Mouse (Mus musculus): ENCODE results near the gene Gm11562. TPM values are rescaled to one million over a fixed set of nuclear protein-coding genes. Genes with fewer than 3 reads are reported as not detected.
"Not testable (repeated sequence)": the region's sequence is repeated elsewhere in the genome, so short reads cannot be mapped to it uniquely, and the experiment has no call there.

Gm11562 gene
- total RNA-seq (2014; fragmentation: Nextera tagmentation) = not detected in 2 replicates
- not detected in 2 replicates for total RNA-seq (2017)

- ATAC-seq (replicated peaks; ENCODE audit: low FRiP score, low TSS enrichment, poor library complexity, severe bottlenecking) = no peak
These were observed at the start of gene Gm11562 for GRCm38 (mm10) chr11:99620335-99620734. TSS of gene Gm11562 (minus strand) at chr11:99620435.

GRCm38 (mm10) chr11:99665860-99666259, 45.6 kb upstream of the Gm11562 start, which contains the start of gene Krtap4-6:
TSS of gene Krtap4-6 (minus strand) at chr11:99665960.
- no peak for ATAC-seq (replicated peaks; ENCODE audit: low FRiP score, low TSS enrichment, poor library complexity, severe bottlenecking)

GRCm38 (mm10) chr11:99662802-99663201, 42.6 kb upstream of the Gm11562 start:
- no peak for ATAC-seq (replicated peaks; ENCODE audit: low FRiP score, low TSS enrichment, poor library complexity, severe bottlenecking)

GRCm38 (mm10) chr11:99659256-99659655, 39.0 kb upstream of the Gm11562 start:
- ATAC-seq (replicated peaks; ENCODE audit: low FRiP score, low TSS enrichment, poor library complexity, severe bottlenecking) = no peak

GRCm38 (mm10) chr11:99658467-99659010, 38.3 kb upstream of the Gm11562 start, which contains the start of gene Gm11563:
TSS of gene Gm11563 (minus strand) at chr11:99658960.
- ATAC-seq (replicated peaks; ENCODE audit: low FRiP score, low TSS enrichment, poor library complexity, severe bottlenecking) = not testable (repeated sequence)

- ATAC-seq (replicated peaks; ENCODE audit: low FRiP score, low TSS enrichment, poor library complexity, severe bottlenecking) = no peak
These were observed 36.8 kb upstream of the Gm11562 start for GRCm38 (mm10) chr11:99657051-99657450.

- no peak for ATAC-seq (replicated peaks; ENCODE audit: low FRiP score, low TSS enrichment, poor library complexity, severe bottlenecking)
These were observed 29.9 kb upstream of the Gm11562 start, which contains the start of gene Gm11555 for GRCm38 (mm10) chr11:99650136-99650535. TSS of gene Gm11555 (minus strand) at chr11:99650236.

- ATAC-seq (replicated peaks; ENCODE audit: low FRiP score, low TSS enrichment, poor library complexity, severe bottlenecking) = no peak
These were observed 26.2 kb upstream of the Gm11562 start for GRCm38 (mm10) chr11:99646444-99646843.

- ATAC-seq (replicated peaks; ENCODE audit: low FRiP score, low TSS enrichment, poor library complexity, severe bottlenecking) = no peak
These were observed 24.1 kb upstream of the Gm11562 start for GRCm38 (mm10) chr11:99644351-99644750.

GRCm38 (mm10) chr11:99643635-99644139, 23.5 kb upstream of the Gm11562 start, which contains the start of gene Krtap4-7:
TSS of gene Krtap4-7 (minus strand) at chr11:99644089.
- ATAC-seq (replicated peaks; ENCODE audit: low FRiP score, low TSS enrichment, poor library complexity, severe bottlenecking) = not testable (repeated sequence)

GRCm38 (mm10) chr11:99640926-99641325, 20.7 kb upstream of the Gm11562 start:
- no peak for ATAC-seq (replicated peaks; ENCODE audit: low FRiP score, low TSS enrichment, poor library complexity, severe bottlenecking)

- ATAC-seq (replicated peaks; ENCODE audit: low FRiP score, low TSS enrichment, poor library complexity, severe bottlenecking) = no peak
These were observed 16.9 kb upstream of the Gm11562 start for GRCm38 (mm10) chr11:99637086-99637485.

- no peak for ATAC-seq (replicated peaks; ENCODE audit: low FRiP score, low TSS enrichment, poor library complexity, severe bottlenecking)
These were observed 14.5 kb upstream of the Gm11562 start, which contains the start of gene Krtap4-2 for GRCm38 (mm10) chr11:99634653-99635134. TSS of gene Krtap4-2 (minus strand) at chr11:99635084.

GRCm38 (mm10) chr11:99633293-99633692, 13.1 kb upstream of the Gm11562 start:
- ATAC-seq (replicated peaks; ENCODE audit: low FRiP score, low TSS enrichment, poor library complexity, severe bottlenecking) = no peak

- ATAC-seq (replicated peaks; ENCODE audit: low FRiP score, low TSS enrichment, poor library complexity, severe bottlenecking) = no peak
These were observed 10.7 kb upstream of the Gm11562 start for GRCm38 (mm10) chr11:99630890-99631289.

GRCm38 (mm10) chr11:99628138-99628537, 7.9 kb upstream of the Gm11562 start, which contains the start of gene Krtap4-1:
TSS of gene Krtap4-1 (minus strand) at chr11:99628238.
- no peak for ATAC-seq (replicated peaks; ENCODE audit: low FRiP score, low TSS enrichment, poor library complexity, severe bottlenecking)

- ATAC-seq (replicated peaks; ENCODE audit: low FRiP score, low TSS enrichment, poor library complexity, severe bottlenecking) = no peak
These were observed 5.4 kb downstream of the Gm11562 start, which contains the start of gene Krtap2-4 for GRCm38 (mm10) chr11:99614796-99615363. TSS of gene Krtap2-4 (minus strand) at chr11:99614846.

- ATAC-seq (replicated peaks; ENCODE audit: low FRiP score, low TSS enrichment, poor library complexity, severe bottlenecking) = not testable (repeated sequence)
These were observed 10.1 kb downstream of the Gm11562 start, which contains the start of gene Gm11937 for GRCm38 (mm10) chr11:99610089-99610488. TSS of gene Gm11937 (minus strand) at chr11:99610189.

- ATAC-seq (replicated peaks; ENCODE audit: low FRiP score, low TSS enrichment, poor library complexity, severe bottlenecking) = no peak
These were observed 11.1 kb downstream of the Gm11562 start for GRCm38 (mm10) chr11:99609126-99609525.

- ATAC-seq (replicated peaks; ENCODE audit: low FRiP score, low TSS enrichment, poor library complexity, severe bottlenecking) = not testable (repeated sequence)
These were observed 17.0 kb downstream of the Gm11562 start, which contains the start of gene Gm11938 for GRCm38 (mm10) chr11:99603208-99603607. TSS of gene Gm11938 (minus strand) at chr11:99603308.

Measured in megakaryocyte-erythroid progenitor cell, adult 5-6 weeks (primary cell).